Mouse (Mus musculus) adrenal gland (tissue): ENCODE data around the gene Adcy2.

Source experiments
- intact Hi-C: fragments of 180-260 bp; cut with DNase I; formaldehyde crosslinking; loops from one replicate; pipeline ENCODE4 v1.15.1; 2025

Adcy2 gene

GRCm38 (mm10) chr13:68973143-68973542 is 26.2 kb downstream of the Adcy2 start:
- intact Hi-C loops: no loop called here

- intact Hi-C loops: no loop called here
Measured at GRCm38 (mm10) chr13:68961580-68961979, 37.8 kb downstream of the Adcy2 start.

GRCm38 (mm10) chr13:68960513-68960912 is 38.8 kb downstream of the Adcy2 start:
- intact Hi-C loops: no loop called here

GRCm38 (mm10) chr13:68959406-68959805 is 39.9 kb downstream of the Adcy2 start:
- intact Hi-C loops: no loop called here

- intact Hi-C loops: no loop called here
Measured at GRCm38 (mm10) chr13:68942735-68943134, 56.6 kb downstream of the Adcy2 start.

- intact Hi-C loops: no loop called here
Measured at GRCm38 (mm10) chr13:68941429-68941828, 57.9 kb downstream of the Adcy2 start.

- intact Hi-C loops: no loop called here
Measured at GRCm38 (mm10) chr13:68932283-68932647, 67.1 kb downstream of the Adcy2 start.

GRCm38 (mm10) chr13:68931602-68932282 is 67.6 kb downstream of the Adcy2 start:
- intact Hi-C loops: no loop called here

GRCm38 (mm10) chr13:68928469-68928868 is 70.9 kb downstream of the Adcy2 start:
- intact Hi-C loops: no loop called here

- intact Hi-C loops: no loop called here
Measured at GRCm38 (mm10) chr13:68913666-68914288, 85.6 kb downstream of the Adcy2 start.

- intact Hi-C loops: no loop called here
Measured at GRCm38 (mm10) chr13:68906667-68907066, 92.7 kb downstream of the Adcy2 start.

- intact Hi-C loops: no loop called here
Measured at GRCm38 (mm10) chr13:68902708-68903107, 96.6 kb downstream of the Adcy2 start.

GRCm38 (mm10) chr13:68889929-68890593 is 109.3 kb downstream of the Adcy2 start:
- intact Hi-C loops: no loop called here

- intact Hi-C loops: no loop called here
Measured at GRCm38 (mm10) chr13:68868776-68869175, 130.6 kb downstream of the Adcy2 start.

- intact Hi-C loops: no loop called here
Measured at GRCm38 (mm10) chr13:68867940-68868655, 131.2 kb downstream of the Adcy2 start.

GRCm38 (mm10) chr13:68860036-68860435 is 139.3 kb downstream of the Adcy2 start:
- intact Hi-C loops: no loop called here

- intact Hi-C loops: no loop called here
Measured at GRCm38 (mm10) chr13:68848265-68848664, 151.1 kb downstream of the Adcy2 start.

GRCm38 (mm10) chr13:68839517-68839916 is 159.8 kb downstream of the Adcy2 start:
- intact Hi-C loops: no loop called here

- intact Hi-C loops: no loop called here
Measured at GRCm38 (mm10) chr13:68836183-68836582, 163.2 kb downstream of the Adcy2 start.

- intact Hi-C loops: no loop called here
Measured at GRCm38 (mm10) chr13:68835424-68836045, 163.8 kb downstream of the Adcy2 start.

- intact Hi-C loops: no loop called here
Measured at GRCm38 (mm10) chr13:68832141-68832540, 167.2 kb downstream of the Adcy2 start.
